Mouse (Mus musculus) C2C12 (cell line): ENCODE data around the gene Kcne1l.

Source experiments
- CEBPB ChIP-seq: IDR thresholded peaks from one replicate; pipeline ENCODE4 v1.6.1; 2011; ENCODE audit warnings: low read depth, mild to moderate bottlenecking, control low read depth, moderate library complexity
- CTCF ChIP-seq: IDR thresholded peaks from one replicate; pipeline ENCODE4 v1.5.1; 2011; ENCODE audit not compliant: control insufficient read depth, insufficient read depth, insufficient read length
- FOSL1 ChIP-seq: IDR thresholded peaks from one replicate; pipeline ENCODE4 v1.8.0; 2011; ENCODE audit warnings: mild to moderate bottlenecking, low read length; ENCODE audit not compliant: poor library complexity, insufficient read depth, severe bottlenecking
- MAX ChIP-seq: IDR thresholded peaks from one replicate; pipeline ENCODE4 v1.6.1; 2011; ENCODE audit warnings: mild to moderate bottlenecking, control low read depth
- MYOD1 ChIP-seq: IDR thresholded peaks from one replicate; pipeline ENCODE4 v1.6.1; 2011; ENCODE audit warnings: low read depth; ENCODE audit not compliant: control insufficient read depth, insufficient read length
- MYOG ChIP-seq: IDR thresholded peaks from one replicate; pipeline ENCODE4 v1.6.1; 2011; ENCODE audit not compliant: control insufficient read depth, insufficient read length; ENCODE audit errors: extremely low read depth
- USF1 ChIP-seq: IDR thresholded peaks from one replicate; pipeline ENCODE4 v1.6.1; 2011; ENCODE audit warnings: low read depth, mild to moderate bottlenecking, control low read depth, moderate library complexity

DNA sequence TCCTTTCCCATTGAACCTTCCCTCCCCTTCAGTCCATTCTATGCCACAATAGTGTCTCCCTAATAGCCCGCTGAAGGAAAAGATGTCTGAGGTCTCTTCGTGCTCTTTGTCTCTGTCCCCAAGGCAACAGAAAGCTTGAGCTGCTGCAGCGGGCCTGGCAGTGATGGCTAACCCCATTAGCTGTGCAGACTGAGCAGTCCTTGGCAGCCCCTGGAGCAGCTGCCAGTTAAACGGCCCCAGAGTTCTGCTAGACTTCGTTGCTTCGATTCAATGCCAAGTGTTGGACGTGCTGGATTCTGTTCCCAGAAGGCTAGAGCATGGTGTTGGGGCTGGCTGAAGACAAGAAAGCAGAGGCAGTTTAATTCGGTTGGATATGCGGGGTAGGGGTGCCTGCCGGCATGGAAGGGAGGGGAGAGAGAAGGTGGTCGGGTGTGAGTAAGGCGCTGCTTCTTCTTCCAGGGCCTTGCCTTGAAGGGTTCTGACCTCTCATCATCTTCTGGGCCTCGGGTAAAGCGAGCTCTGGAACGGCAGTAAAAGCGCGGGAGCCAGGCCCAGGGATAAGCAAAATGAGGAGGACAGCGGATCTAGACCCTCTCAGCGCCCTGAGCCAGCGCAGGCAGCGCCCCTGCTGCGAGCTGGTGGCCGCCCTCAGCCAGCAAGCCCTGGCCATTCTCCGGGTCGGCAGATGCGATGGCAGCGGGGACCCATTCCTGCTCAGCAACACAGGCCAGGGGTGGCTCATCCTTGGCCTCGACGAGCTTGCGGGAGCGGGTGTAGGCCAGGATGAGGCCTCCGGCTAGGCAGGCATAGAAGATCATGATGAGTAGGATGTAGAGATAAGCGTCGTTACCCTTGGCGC lies 855 bp downstream of the Kcne1l start:
- TF ChIP-seq USF1 (no peak), CTCF (no peak), CEBPB (no peak), MAX (no peak), MYOD1 (no peak), MYOG (no peak), FOSL1 (no peak)
